24 mouse cellular contexts compared by ENCODE assay signal in genomic region chr10:28103924-28104323, GRCm38 (mm10). TPM values are rescaled to one million over a fixed set of nuclear protein-coding genes. Genes with fewer than 3 reads are reported as not detected.
DNase-seq lines count a peak whose midpoint lies in the region; ATAC-seq and TF ChIP-seq lines count a peak whose summit lies in the region.
"Had no signal": no experiment of that assay in that cellular context is flagged by ENCODE, and none has a peak within 500 bp of the region (broad histone marks: within the 10 kb centered on the region; RNA-seq: fewer than 3 reads in every experiment).

No protein-coding gene starts in this region.

- no peak overlapping the region for H3K27ac ChIP-seq in embryonic facial prominence, embryonic 14.5 days (replicated peaks; ENCODE audit: low read depth, low read length)
- no peak overlapping the region for H3K27ac ChIP-seq in embryonic facial prominence, embryonic 10.5 days (replicated peaks)
- H3K27ac ChIP-seq in kidney, embryonic 16.5 days (ENCODE audit: low read length): 0 out of 2 replicates have a peak overlapping the region, but pooled peaks have one; percentile 24
- H3K27ac ChIP-seq in intestine, embryonic 15.5 days: no peak overlapping the region
- H3K27ac ChIP-seq: embryonic facial prominence, embryonic 13.5 days; forebrain, embryonic 10.5 days; forebrain, embryonic 13.5 days; hindbrain, embryonic 10.5 days; hindbrain, embryonic 13.5 days had no signal

- DNase-seq in embryonic facial prominence, embryonic 14.5 days (ENCODE audit: low spot score): peak; percentile 45
- no peak for DNase-seq in embryonic facial prominence, embryonic 10.5 days (ENCODE audit: low spot score)
- no peak for DNase-seq in kidney, adult 8-10 months
- DNase-seq in Patski (ENCODE audit: low read depth, low spot score): no peak
- DNase-seq: adrenal gland, postnatal 10 days; adrenal gland, postnatal 36 days; cerebellum, adult 11 months; cerebellum, adult 2 months; cerebellum, adult 9-11 months; cerebellum, postnatal 25 days; gastrocnemius, postnatal 10 days; gastrocnemius, postnatal 36 days had no signal

- no peaks in the 10 kb centered on the region for H3K4me1 ChIP-seq in embryonic facial prominence, embryonic 14.5 days (ENCODE audit: control insufficient read depth, insufficient read depth, low read length)
- peaks cover 13% of the 10 kb centered on the region for H3K4me1 ChIP-seq in embryonic facial prominence, embryonic 10.5 days
- peaks cover 16% of the 10 kb centered on the region for H3K4me1 ChIP-seq in kidney, embryonic 16.5 days (ENCODE audit: insufficient read depth, low read length)
- 0 out of 2 replicates have a peak, but pooled peaks cover 2% of the 10 kb centered on the region for H3K4me1 ChIP-seq in intestine, embryonic 15.5 days (replicated peaks)
- H3K4me1 ChIP-seq: forebrain, embryonic 13.5 days; hindbrain, embryonic 13.5 days had no signal

- no peak overlapping the region for H3K4me2 ChIP-seq in embryonic facial prominence, embryonic 14.5 days (ENCODE audit: low read depth, low read length)
- H3K4me2 ChIP-seq in kidney, embryonic 16.5 days (replicated peaks; ENCODE audit: low read depth, low read length): no peak overlapping the region
- no peak overlapping the region for H3K4me2 ChIP-seq in intestine, embryonic 15.5 days (replicated peaks)
- H3K4me2 ChIP-seq: embryonic facial prominence, embryonic 13.5 days; forebrain, embryonic 13.5 days; heart, embryonic 11.5 days; hindbrain, embryonic 13.5 days had no signal

- in situ Hi-C loops in Patski (cut with MboI; ENCODE audit: low pct_unique_long_range_greater_than_20kb): no loop called here

- WGBS in embryonic facial prominence, embryonic 14.5 days: 42% methylated on average over 2 of the region's 2 CpGs
- 69% methylated on average over 2 of the region's 2 CpGs for WGBS in embryonic facial prominence, embryonic 10.5 days
- WGBS in kidney, embryonic 16.5 days: 68% methylated on average over 2 of the region's 2 CpGs
- 53% methylated on average over 2 of the region's 2 CpGs for WGBS in intestine, embryonic 15.5 days

- no peak for TF ChIP-seq CTCF in Patski (IDR thresholded peaks at IDR 0.05)

- H3K4me3 ChIP-seq in embryonic facial prominence, embryonic 14.5 days (ENCODE audit: low read depth, low read length): no peak overlapping the region
- H3K4me3 ChIP-seq in embryonic facial prominence, embryonic 10.5 days: no peak overlapping the region
- no peak overlapping the region for H3K4me3 ChIP-seq in kidney, embryonic 16.5 days (ENCODE audit: low read length)
- no peak overlapping the region for H3K4me3 ChIP-seq in intestine, embryonic 15.5 days (replicated peaks)
- H3K4me3 ChIP-seq: embryonic facial prominence, embryonic 13.5 days; forebrain, embryonic 10.5 days; forebrain, embryonic 13.5 days; hindbrain, embryonic 10.5 days; hindbrain, embryonic 13.5 days had no signal

- POLR2A ChIA-PET in Patski (lab: Charles Lee): no interaction called here

- no peaks in the 10 kb centered on the region for H3K27me3 ChIP-seq in embryonic facial prominence, embryonic 14.5 days (replicated peaks; ENCODE audit: control insufficient read depth, insufficient read depth, low read length)
- no peaks in the 10 kb centered on the region for H3K27me3 ChIP-seq in embryonic facial prominence, embryonic 10.5 days (replicated peaks; ENCODE audit: low read depth, poor library complexity, severe bottlenecking)
- no peaks in the 10 kb centered on the region for H3K27me3 ChIP-seq in kidney, embryonic 16.5 days (ENCODE audit: insufficient read depth, low read length)
- no peaks in the 10 kb centered on the region for H3K27me3 ChIP-seq in Patski
- no peaks in the 10 kb centered on the region for H3K27me3 ChIP-seq in intestine, embryonic 15.5 days (replicated peaks)
- H3K27me3 ChIP-seq: embryonic facial prominence, embryonic 13.5 days; forebrain, embryonic 13.5 days; hindbrain, embryonic 13.5 days had no signal

- CTCF ChIA-PET in Patski (lab: Charles Lee): no interaction called here

- H3K9me3 ChIP-seq in embryonic facial prominence, embryonic 14.5 days (ENCODE audit: control insufficient read depth, low read length): no peaks in the 10 kb centered on the region
- H3K9me3 ChIP-seq in embryonic facial prominence, embryonic 10.5 days: no peaks in the 10 kb centered on the region
- H3K9me3 ChIP-seq in kidney, embryonic 16.5 days (ENCODE audit: low read length): no peaks in the 10 kb centered on the region
- no peaks in the 10 kb centered on the region for H3K9me3 ChIP-seq in intestine, embryonic 15.5 days
- H3K9me3 ChIP-seq: embryonic facial prominence, embryonic 13.5 days; forebrain, embryonic 10.5 days; forebrain, embryonic 13.5 days; hindbrain, embryonic 10.5 days; hindbrain, embryonic 13.5 days had no signal

- H3K36me3 ChIP-seq in embryonic facial prominence, embryonic 14.5 days (ENCODE audit: control insufficient read depth, insufficient read depth, low read length): no peaks in the 10 kb centered on the region
- H3K36me3 ChIP-seq in embryonic facial prominence, embryonic 10.5 days (replicated peaks): no peaks in the 10 kb centered on the region
- no peaks in the 10 kb centered on the region for H3K36me3 ChIP-seq in kidney, embryonic 16.5 days (ENCODE audit: insufficient read depth, low read length)
- no peaks in the 10 kb centered on the region for H3K36me3 ChIP-seq in intestine, embryonic 15.5 days
- H3K36me3 ChIP-seq: embryonic facial prominence, embryonic 13.5 days; forebrain, embryonic 10.5 days; hindbrain, embryonic 10.5 days; hindbrain, embryonic 13.5 days had no signal

- ATAC-seq in embryonic facial prominence, embryonic 14.5 days (ENCODE audit: low read depth): no peak
- ATAC-seq in kidney, embryonic 16.5 days (ENCODE audit: low FRiP score, low TSS enrichment): no peak
- ATAC-seq in Patski: peak; percentile 55
- ATAC-seq in intestine, embryonic 15.5 days: no peak
- ATAC-seq: activated CD4-positive, CD25-positive, alpha-beta regulatory T cell, adult 4 months; forebrain, embryonic 13.5 days; forebrain, embryonic 16.5 days; hindbrain, embryonic 16.5 days; intestine, embryonic 16.5 days had no signal

- H3K9ac ChIP-seq in embryonic facial prominence, embryonic 14.5 days (ENCODE audit: low read depth, low read length): no peak overlapping the region
- no peak overlapping the region for H3K9ac ChIP-seq in kidney, embryonic 16.5 days (replicated peaks; ENCODE audit: low read length)
- no peak overlapping the region for H3K9ac ChIP-seq in intestine, embryonic 15.5 days
- H3K9ac ChIP-seq: embryonic facial prominence, embryonic 13.5 days; forebrain, embryonic 13.5 days; hindbrain, embryonic 13.5 days had no signal

RNA-seq across cellular contexts. Expression of gene Ptprk, which starts 29.3 kb away (rescaled TPM):
- 21.7 and 22.7 TPM in 2 replicates for polyA plus RNA-seq in embryonic facial prominence, embryonic 14.5 days (2014; fragmentation: Nextera tagmentation; extraction: Ambion mirVana)
- polyA plus RNA-seq in embryonic facial prominence, embryonic 10.5 days (2016; fragmentation: Nextera tagmentation; extraction: Ambion mirVana): 47.4 and 48.2 TPM in 2 replicates
- polyA plus RNA-seq in kidney, embryonic 16.5 days (2015; fragmentation: Nextera tagmentation; extraction: Ambion mirVana): 34.7 and 41.4 TPM in 2 replicates
- 88.2 TPM for polyA plus RNA-seq in Patski (2021)
- polyA plus RNA-seq in intestine, embryonic 15.5 days (2015; fragmentation: Nextera tagmentation; extraction: Ambion mirVana): 35.6 and 41.4 TPM in 2 replicates
